Mouse (Mus musculus) myocyte (in vitro differentiated cells): Measurements from ENCODE around the gene Ap1b1.

Experiments
- CEBPB ChIP-seq: IDR thresholded peaks from 2 replicates; pipeline ENCODE4 v1.6.1; 2011; ENCODE audit warnings: mild to moderate bottlenecking, moderate library complexity; ENCODE audit not compliant: poor library complexity, insufficient read depth, severe bottlenecking
- MAX ChIP-seq: IDR thresholded peaks from one replicate; pipeline ENCODE4 v1.6.1; 2011; ENCODE audit warnings: low read depth, mild to moderate bottlenecking, control low read depth
- MYOG ChIP-seq, 3 experiments: IDR thresholded peaks; one replicate each; pipeline ENCODE4 v1.6.1; 2011; ENCODE audit warnings: control low read depth in 2 of 3, low read depth in 2 of 3, mild to moderate bottlenecking in 2 of 3; ENCODE audit not compliant: insufficient read length in 2 of 3, control insufficient read depth in 1 of 3, insufficient read depth in 1 of 3
- POLR2A ChIP-seq: IDR thresholded peaks from one replicate; pipeline ENCODE4 v1.6.1; 2011; ENCODE audit warnings: low read depth, mild to moderate bottlenecking, control low read depth, moderate library complexity; ENCODE audit not compliant: insufficient read length
- REST ChIP-seq: IDR thresholded peaks from one replicate; pipeline ENCODE4 v1.6.1; 2011; ENCODE audit warnings: mild to moderate bottlenecking, control low read depth, moderate library complexity; ENCODE audit not compliant: insufficient read depth, insufficient read length
- SRF ChIP-seq: IDR thresholded peaks from one replicate; pipeline ENCODE4 v1.6.1; 2011; ENCODE audit warnings: low read depth; ENCODE audit not compliant: control insufficient read depth, insufficient read length
- TCF12 ChIP-seq: IDR thresholded peaks from one replicate; pipeline ENCODE4 v1.6.1; 2011; ENCODE audit warnings: mild to moderate bottlenecking, control low read depth; ENCODE audit not compliant: poor library complexity, insufficient read depth, severe bottlenecking
- TCF3 ChIP-seq: IDR thresholded peaks from one replicate; pipeline ENCODE4 v1.6.1; 2011; ENCODE audit warnings: low read depth, control low read depth; ENCODE audit not compliant: insufficient read length
- USF1 ChIP-seq: IDR thresholded peaks from one replicate; pipeline ENCODE4 v1.6.1; 2011; ENCODE audit warnings: low read depth, mild to moderate bottlenecking, control low read depth, moderate library complexity

DNA sequence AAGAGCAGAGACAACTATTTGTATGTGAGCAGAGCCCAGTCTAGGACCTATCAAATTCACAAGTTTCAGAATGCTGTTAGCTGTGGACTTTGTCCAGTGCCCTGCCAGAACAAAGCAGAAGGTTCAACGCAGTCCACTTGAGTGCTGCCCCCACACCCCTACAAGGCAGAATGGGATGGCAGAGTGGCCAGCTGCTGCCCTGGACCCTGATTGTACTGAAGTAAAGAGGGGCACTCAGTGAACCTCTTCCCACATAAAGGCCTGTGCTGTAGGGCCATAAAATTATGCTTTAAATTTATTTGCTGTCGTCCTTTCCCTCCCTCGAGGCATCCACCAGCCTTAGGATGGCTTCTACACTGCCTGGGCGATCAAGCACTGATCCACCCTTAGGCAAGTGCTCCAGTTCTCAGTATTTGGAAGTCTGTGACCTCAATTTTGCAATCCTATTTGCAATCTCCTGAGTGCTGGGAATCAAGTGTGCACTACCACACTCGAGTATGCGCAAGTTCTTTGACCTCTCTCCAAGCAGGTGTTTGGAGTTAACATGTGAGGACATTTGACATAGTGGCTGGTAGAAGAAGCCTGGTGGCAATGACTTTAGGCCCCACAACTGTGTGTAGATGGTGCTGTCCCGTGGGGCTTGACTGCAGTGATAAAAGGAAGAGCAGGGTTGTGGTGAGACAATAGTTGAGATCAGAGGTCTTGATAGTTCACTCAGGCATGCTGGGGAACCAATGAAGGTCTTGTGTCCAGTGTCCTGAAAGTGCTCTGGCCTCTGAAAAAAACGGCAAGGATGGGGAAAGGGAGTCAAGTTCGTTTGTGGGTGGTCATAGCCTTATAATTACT lies 81.7 kb downstream of the Ap1b1 start:
- TF ChIP-seq CEBPB (no peak), POLR2A (peak; percentile 14), MYOG (IDR thresholded peaks at IDR 0.05; ENCODE audit: control insufficient read depth in 1 of 3, insufficient read depth in 1 of 3, insufficient read length in 2 of 3, low read depth in 2 of 3) (no peak), SRF (no peak), REST (no peak), MAX (no peak), TCF3 (no peak), USF1 (no peak), TCF12 (no peak)
